ENCODE assay signal across 21 mouse cellular contexts in genomic region chr1:189946126-189946525, GRCm38 (mm10). TPM values are rescaled to one million over a fixed set of nuclear protein-coding genes. Genes with fewer than 3 reads are reported as not detected.
DNase-seq lines count a peak whose midpoint lies in the region; TF ChIP-seq lines count a peak whose summit lies in the region.
"Had no signal": no experiment of that assay in that cellular context is flagged by ENCODE, and none has a peak within 500 bp of the region (broad histone marks: within the 10 kb centered on the region; RNA-seq: fewer than 3 reads in every experiment).

No protein-coding gene starts in this region.

- no peak for TF ChIP-seq POLR2A in kidney, adult 2 months (IDR thresholded peaks at IDR 0.05; ENCODE audit: low read depth, low read length)

- 73% methylated on average over 8 of the region's 8 CpGs for WGBS in kidney, adult 2 months

- H3K27ac ChIP-seq in kidney, adult 2 months (ENCODE audit: insufficient read depth, low read depth, low read length): no peak overlapping the region
- H3K27ac ChIP-seq: embryonic facial prominence, embryonic 12.5 days; embryonic facial prominence, embryonic 15.5 days; gastrocnemius, adult 2 months; heart, adult 2 months; heart, embryonic 10.5 days; hindbrain, embryonic 12.5 days; hindbrain, embryonic 15.5 days had no signal

- no peaks in the 10 kb centered on the region for H3K4me1 ChIP-seq in kidney, adult 2 months (ENCODE audit: control insufficient read depth, insufficient read depth, low read length)
- H3K4me1 ChIP-seq: embryonic facial prominence, embryonic 12.5 days; embryonic facial prominence, embryonic 15.5 days; heart, embryonic 10.5 days; hindbrain, embryonic 12.5 days; hindbrain, embryonic 15.5 days had no signal

- peak; percentile 52 to 82 for DNase-seq in adrenal gland, adult (ENCODE audit: inconsistent age in 2 of 2, low spot score in 1 of 2)
- DNase-seq in adrenal gland, postnatal 4 days (ENCODE audit: low spot score in 2 of 2): no peak
- DNase-seq in 416B (ENCODE audit: low read depth): peak; percentile 48
- peak; percentile 42 for DNase-seq in adrenal gland, postnatal 10 days
- DNase-seq in adrenal gland, postnatal 36 days: peak; percentile 53 to 57
- no peak for DNase-seq in Muller cell, postnatal 12 days (ENCODE audit: inconsistent ontology term)
- no peak for DNase-seq in kidney, adult 2 months
- DNase-seq: cerebellum, adult 11 months; cerebellum, adult 2 months; cerebellum, adult 9-11 months; cerebellum, postnatal 25 days; forebrain, postnatal 0 days; gastrocnemius, adult 2 months; gastrocnemius, postnatal 25 days; heart, adult 2 months; kidney, adult 18-20 months had no signal

- no peaks in the 10 kb centered on the region for H3K36me3 ChIP-seq in kidney, adult 2 months (ENCODE audit: control insufficient read depth, insufficient read depth, low read length)
- H3K36me3 ChIP-seq: embryonic facial prominence, embryonic 12.5 days; embryonic facial prominence, embryonic 15.5 days; heart, embryonic 10.5 days; hindbrain, embryonic 12.5 days; hindbrain, embryonic 15.5 days had no signal

- TF ChIP-seq CTCF in kidney, adult 2 months (conservative IDR thresholded peaks at IDR 0.05; ENCODE audit: insufficient read depth, insufficient read length, low read depth, low read length): no peak

- H3K4me3 ChIP-seq in kidney, adult 2 months (ENCODE audit: insufficient read depth, low read depth, low read length): no peak overlapping the region
- H3K4me3 ChIP-seq: embryonic facial prominence, embryonic 12.5 days; embryonic facial prominence, embryonic 15.5 days; gastrocnemius, adult 2 months; heart, adult 2 months; heart, embryonic 10.5 days; hindbrain, embryonic 12.5 days; hindbrain, embryonic 15.5 days had no signal

- H3K27me3 ChIP-seq in kidney, adult 2 months (replicated peaks; ENCODE audit: control insufficient read depth, insufficient read depth, low read length): no peaks in the 10 kb centered on the region
- H3K27me3 ChIP-seq: embryonic facial prominence, embryonic 12.5 days; embryonic facial prominence, embryonic 15.5 days; hindbrain, embryonic 12.5 days; hindbrain, embryonic 15.5 days had no signal

RNA-seq across cellular contexts. Expression of gene Smyd2, which starts 24.0 kb away (rescaled TPM):
- 100 to 1,000 TPM in 1 of 2 experiments, 10 to 100 TPM in 1; 97.9 to 100 TPM for total RNA-seq in adrenal gland, postnatal 4 days (2021)
- 10 to 100 TPM; 71.2 to 81.6 TPM for total RNA-seq in adrenal gland, postnatal 10 days (2021)
- total RNA-seq in adrenal gland, postnatal 36 days (2021): 10 to 100 TPM; 76.7 to 81.8 TPM
- 42.8 and 46.3 TPM in 2 replicates for polyA plus RNA-seq in kidney, adult 2 months (2012; rRNA removed)

Comparison
In these comparisons a context has a peak if more than half of its experiments do, and no peak if none do; other contexts are left out.
1. DNase-seq: peak in adrenal gland, adult (2 of 2), 416B (single experiment), adrenal gland, postnatal 10 days (single experiment) and adrenal gland, postnatal 36 days (2 of 2); none in adrenal gland, postnatal 4 days (0 of 2), Muller cell, postnatal 12 days (single experiment) and kidney, adult 2 months (single experiment).